Mouse (Mus musculus): ENCODE data around the gene Gtf3c4.

- TF ChIP-seq CTCF (IDR thresholded peaks at IDR 0.05; ENCODE audit: extremely low read depth, insufficient read length, insufficient replicate concordance, low read depth, low read length) = no peak
- TF ChIP-seq POLR2A (IDR thresholded peaks at IDR 0.05; ENCODE audit: low read depth, low read length) = no peak
Measured at GRCm38 (mm10) chr2:28884914-28885313, 44.8 kb upstream of the Gtf3c4 start.
